Mouse (Mus musculus): ENCODE measurements around the gene Ints14. TPM values are rescaled to one million over a fixed set of nuclear protein-coding genes. Genes with fewer than 3 reads are reported as not detected.

Ints14 gene
- 64.1 and 66.0 TPM in 2 replicates for polyA plus RNA-seq (2014; fragmentation: Nextera tagmentation; extraction: Ambion mirVana)

- Histone ChIP-seq H3K4me1 (ENCODE audit: insufficient read depth) (0 out of 2 replicates have a peak, but pooled peaks cover 5% of the 10 kb centered on the region), H3K36me3 (ENCODE audit: insufficient read depth) (peaks cover 19% of the 10 kb centered on the region), H3K9ac (peak within 1 kb of the TSS; percentile 92), H3K4me3 (ENCODE audit: low read depth, low read length) (peak within 1 kb of the TSS; percentile 71), H3K4me2 (peak within 1 kb of the TSS; percentile 84), H3K9me3 (ENCODE audit: low read depth, low read length) (no peaks in the 10 kb centered on the region), H3K27me3 (ENCODE audit: insufficient read depth, low read length) (no peaks in the 10 kb centered on the region), H3K27ac (ENCODE audit: low read depth) (peak within 1 kb of the TSS; percentile 86)
- 3% methylated on average over 29 of the region's 29 CpGs for WGBS
- ATAC-seq (ENCODE audit: insufficient read depth): peak; percentile 98
- peak; percentile 87 for TF ChIP-seq CTCF (IDR thresholded peaks at IDR 0.05; ENCODE audit: low read depth)
- DNase-seq: peak; percentile 99
These were observed at the start of gene Ints14 for GRCm38 (mm10) chr9:64960117-64960977. Gene Ints14 (plus strand): TSS chr9:64960905.

DNA sequence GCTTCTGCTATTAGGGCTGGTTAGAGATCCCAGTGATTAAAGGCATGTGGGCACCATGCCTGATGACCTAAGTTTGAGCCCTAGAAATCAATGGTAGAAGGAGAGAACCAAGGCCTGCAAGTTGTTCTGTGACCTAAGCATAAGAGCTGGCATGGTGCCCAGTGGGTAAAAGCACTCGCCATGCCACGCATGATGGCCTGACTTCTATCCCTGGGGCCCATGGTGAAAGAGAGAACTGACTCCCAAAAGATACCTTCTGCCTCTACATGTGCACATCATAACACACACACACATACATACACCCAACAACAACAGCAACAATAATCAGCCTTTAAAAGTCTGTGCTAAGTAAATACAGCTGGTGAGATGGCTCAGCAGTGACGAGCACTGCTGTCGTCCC, 47.3 kb upstream of the Ints14 start:
- H3K9me3 ChIP-seq (ENCODE audit: low read depth, low read length): no peaks in the 10 kb centered on the region
- TF ChIP-seq CTCF (IDR thresholded peaks at IDR 0.05; ENCODE audit: low read depth): no peak
- no peak overlapping the region for H3K4me2 ChIP-seq
- WGBS: 84% methylated on average over 4 of the region's 4 CpGs
- peaks cover 11% of the 10 kb centered on the region; the same call in 1 of the 2 replicates for H3K36me3 ChIP-seq (ENCODE audit: insufficient read depth)
- H3K4me1 ChIP-seq (ENCODE audit: insufficient read depth): no peaks in the 10 kb centered on the region
- DNase-seq: no peak
- H3K4me3 ChIP-seq (ENCODE audit: low read depth, low read length): no peak overlapping the region
- no peak for ATAC-seq (ENCODE audit: insufficient read depth)
- H3K27ac ChIP-seq (ENCODE audit: low read depth): no peak overlapping the region
- no peaks in the 10 kb centered on the region for H3K27me3 ChIP-seq (ENCODE audit: insufficient read depth, low read length)
- H3K9ac ChIP-seq: no peak overlapping the region

- Histone ChIP-seq H3K36me3 (ENCODE audit: insufficient read depth) (peaks cover 11% of the 10 kb centered on the region; the same call in 1 of the 2 replicates), H3K27ac (ENCODE audit: low read depth) (no peak overlapping the region), H3K4me3 (ENCODE audit: low read depth, low read length) (no peak overlapping the region), H3K4me2 (no peak overlapping the region), H3K27me3 (ENCODE audit: insufficient read depth, low read length) (no peaks in the 10 kb centered on the region), H3K9ac (no peak overlapping the region), H3K4me1 (ENCODE audit: insufficient read depth) (no peaks in the 10 kb centered on the region), H3K9me3 (ENCODE audit: low read depth, low read length) (no peaks in the 10 kb centered on the region)
- no peak for TF ChIP-seq CTCF (IDR thresholded peaks at IDR 0.05; ENCODE audit: low read depth)
- peak; percentile 59 for DNase-seq
- ATAC-seq (ENCODE audit: insufficient read depth): no peak
- 60% methylated on average over 2 of the region's 2 CpGs for WGBS
These were observed 46.7 kb upstream of the Ints14 start for GRCm38 (mm10) chr9:64913973-64914372.

GRCm38 (mm10) chr9:64914629-64915028, 46.1 kb upstream of the Ints14 start:
- WGBS: 68% methylated on average over 4 of the region's 4 CpGs
- Histone ChIP-seq H3K4me2 (no peak overlapping the region), H3K9me3 (ENCODE audit: low read depth, low read length) (no peaks in the 10 kb centered on the region), H3K9ac (no peak overlapping the region), H3K27me3 (ENCODE audit: insufficient read depth, low read length) (no peaks in the 10 kb centered on the region), H3K4me3 (ENCODE audit: low read depth, low read length) (no peak overlapping the region), H3K27ac (ENCODE audit: low read depth) (no peak overlapping the region), H3K36me3 (ENCODE audit: insufficient read depth) (peaks cover 11% of the 10 kb centered on the region; the same call in 1 of the 2 replicates), H3K4me1 (ENCODE audit: insufficient read depth) (no peaks in the 10 kb centered on the region)
- DNase-seq (no peak), ATAC-seq (ENCODE audit: insufficient read depth) (no peak)
- TF ChIP-seq CTCF (IDR thresholded peaks at IDR 0.05; ENCODE audit: low read depth): no peak

- no peak overlapping the region for H3K27ac ChIP-seq (ENCODE audit: low read depth)
These were observed 42.1 kb upstream of the Ints14 start for GRCm38 (mm10) chr9:64918560-64918959.

GRCm38 (mm10) chr9:64925771-64926170, 34.9 kb upstream of the Ints14 start:
- Histone ChIP-seq H3K4me3 (ENCODE audit: low read depth, low read length) (no peak overlapping the region), H3K4me1 (ENCODE audit: insufficient read depth) (no peaks in the 10 kb centered on the region; the same call in none of the 2 replicates), H3K4me2 (no peak overlapping the region), H3K27ac (ENCODE audit: low read depth) (peak overlapping the region; percentile 51), H3K9ac (no peak overlapping the region), H3K9me3 (ENCODE audit: low read depth, low read length) (no peaks in the 10 kb centered on the region), H3K36me3 (ENCODE audit: insufficient read depth) (no peaks in the 10 kb centered on the region), H3K27me3 (ENCODE audit: insufficient read depth, low read length) (no peaks in the 10 kb centered on the region)
- 69% methylated on average over 5 of the region's 5 CpGs for WGBS
- no peak for DNase-seq
- TF ChIP-seq CTCF (IDR thresholded peaks at IDR 0.05; ENCODE audit: low read depth): no peak
- ATAC-seq (ENCODE audit: insufficient read depth): no peak

More at GRCm38 (mm10) chr9:64918560-64918959, 42.1 kb upstream of the Ints14 start:
- peaks cover 5% of the 10 kb centered on the region; the same call in 1 of the 2 replicates for H3K36me3 ChIP-seq (ENCODE audit: insufficient read depth)
- 31% methylated on average over 16 of the region's 16 CpGs for WGBS
- no peaks in the 10 kb centered on the region for H3K4me1 ChIP-seq (ENCODE audit: insufficient read depth)
- no peak for TF ChIP-seq CTCF (IDR thresholded peaks at IDR 0.05; ENCODE audit: low read depth)
- H3K27me3 ChIP-seq (ENCODE audit: insufficient read depth, low read length): no peaks in the 10 kb centered on the region
- peak; percentile 77 for DNase-seq
- no peak for ATAC-seq (ENCODE audit: insufficient read depth)
- peak overlapping the region; percentile 57 for H3K4me2 ChIP-seq
- H3K9ac ChIP-seq: peak overlapping the region; percentile 39
- H3K4me3 ChIP-seq (ENCODE audit: low read depth, low read length): peak overlapping the region; percentile 32
- H3K9me3 ChIP-seq (ENCODE audit: low read depth, low read length): no peaks in the 10 kb centered on the region
